Mouse (Mus musculus) megakaryocyte, embryonic 14.5 days (primary cell): ENCODE results near the gene Nell2.

Experiments used
- FLI1 ChIP-seq: IDR thresholded peaks from 2 replicates; pipeline ENCODE4 v1.6.1; 2012; ENCODE audit warnings: low read length, inconsistent platforms, mixed read lengths
- GATA1 ChIP-seq: IDR thresholded peaks from 3 replicates; pipeline ENCODE4 v1.6.1; 2012; ENCODE audit warnings: mixed read lengths, low read length, inconsistent platforms, borderline replicate concordance

DNA sequence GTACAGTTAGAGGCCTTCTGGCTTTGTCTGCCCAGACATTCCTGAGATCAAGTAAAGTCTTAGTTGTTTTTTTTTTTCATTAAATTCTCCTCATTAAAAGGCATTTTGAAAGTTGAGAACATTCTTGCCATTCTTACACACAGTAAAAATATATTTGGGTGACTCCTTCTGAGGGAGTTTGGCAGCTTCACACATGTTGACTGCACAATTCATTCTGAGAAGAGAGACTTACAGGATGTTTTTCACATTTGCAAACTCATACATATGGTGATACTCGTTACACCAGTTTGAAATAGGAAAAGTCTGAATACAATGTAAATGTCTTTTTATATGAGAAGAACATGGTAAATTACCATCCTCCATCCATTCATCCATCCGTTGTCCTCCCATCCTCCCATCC, 247.4 kb downstream of the Nell2 start:
- no peak for TF ChIP-seq GATA1
- TF ChIP-seq FLI1 = no peak
